Mouse (Mus musculus): ENCODE measurements around the gene Olfr1348.
"Not testable (repeated sequence)": the region's sequence is repeated elsewhere in the genome, so short reads cannot be mapped to it uniquely, and the experiment has no call there.

The Olfr1348 gene

GRCm38 (mm10) chr7:6508648-6509047 is at the start of gene Olfr1348:
Olfr1348 (minus strand) TSS chr7:6508748.
- no peak for DNase-seq (ENCODE audit: low read depth, low spot score)

DNA sequence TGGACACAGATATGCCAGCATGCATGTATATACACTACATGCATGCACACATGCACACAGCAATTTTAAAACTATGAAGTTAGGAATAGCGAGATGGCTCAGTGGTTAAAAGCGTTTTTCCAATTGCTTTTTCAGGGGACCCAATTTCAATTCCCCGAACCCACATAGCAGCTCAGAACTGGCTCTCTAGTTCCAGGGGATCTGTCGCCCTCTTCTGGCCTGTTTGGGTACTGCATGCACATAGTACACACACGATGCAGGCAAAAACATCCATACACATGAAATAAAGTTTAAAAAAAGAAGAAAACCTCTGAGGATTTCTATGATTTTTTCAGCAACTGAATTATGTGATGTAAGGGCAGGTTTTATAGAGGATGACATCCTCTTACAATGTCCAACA is 17.6 kb upstream of the Olfr1348 start:
- peak; percentile 1 for DNase-seq (ENCODE audit: low read depth, low spot score)

DNA sequence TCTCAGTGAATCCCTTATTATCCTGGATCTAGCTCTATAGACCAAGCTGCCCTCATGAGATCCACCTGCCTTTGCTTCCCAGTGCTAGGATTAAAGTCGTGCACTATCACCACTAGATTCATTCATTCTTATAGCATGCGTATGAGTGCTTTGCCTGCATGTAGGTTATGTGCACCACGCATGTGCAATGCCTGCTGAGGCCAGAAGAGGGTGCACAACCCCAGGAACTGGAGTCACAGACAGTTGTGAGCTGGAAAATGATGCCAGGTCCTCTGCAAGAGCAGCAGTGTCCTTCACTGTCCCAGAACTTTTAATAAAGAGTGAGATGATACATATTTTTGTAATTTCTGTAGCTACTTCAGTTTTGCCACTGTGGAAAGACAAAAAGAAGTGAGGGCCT is 16.5 kb upstream of the Olfr1348 start:
- DNase-seq (ENCODE audit: low read depth, low spot score), result no peak

- no peak for DNase-seq (ENCODE audit: low read depth, low spot score)
These were observed 14.3 kb upstream of the Olfr1348 start, which contains the start of gene Olfr1349 for GRCm38 (mm10) chr7:6522850-6523249. Olfr1349 (minus strand) TSS chr7:6522950.

- DNase-seq (ENCODE audit: low read depth, low spot score), result no peak
These were observed 13.1 kb upstream of the Olfr1348 start for GRCm38 (mm10) chr7:6521666-6522065.

GRCm38 (mm10) chr7:6499655-6500054 is 8.9 kb downstream of the Olfr1348 start, which contains the start of gene Olfr1347:
Olfr1347 (minus strand) TSS chr7:6499755.
- no peak for DNase-seq (ENCODE audit: low read depth, low spot score)

GRCm38 (mm10) chr7:6486841-6487240 is 21.7 kb downstream of the Olfr1348 start, which contains the start of gene Olfr5:
Olfr5 (minus strand) TSS chr7:6486941.
- DNase-seq (ENCODE audit: low read depth, low spot score), result no peak

GRCm38 (mm10) chr7:6477633-6478032 is 30.9 kb downstream of the Olfr1348 start:
- not testable (repeated sequence) for DNase-seq (ENCODE audit: low read depth, low spot score)

- no peak for DNase-seq (ENCODE audit: low read depth, low spot score)
These were observed 41.6 kb downstream of the Olfr1348 start, which contains the start of gene Olfr1346 for GRCm38 (mm10) chr7:6466951-6467350. Olfr1346 (plus strand) TSS chr7:6467101.

DNA sequence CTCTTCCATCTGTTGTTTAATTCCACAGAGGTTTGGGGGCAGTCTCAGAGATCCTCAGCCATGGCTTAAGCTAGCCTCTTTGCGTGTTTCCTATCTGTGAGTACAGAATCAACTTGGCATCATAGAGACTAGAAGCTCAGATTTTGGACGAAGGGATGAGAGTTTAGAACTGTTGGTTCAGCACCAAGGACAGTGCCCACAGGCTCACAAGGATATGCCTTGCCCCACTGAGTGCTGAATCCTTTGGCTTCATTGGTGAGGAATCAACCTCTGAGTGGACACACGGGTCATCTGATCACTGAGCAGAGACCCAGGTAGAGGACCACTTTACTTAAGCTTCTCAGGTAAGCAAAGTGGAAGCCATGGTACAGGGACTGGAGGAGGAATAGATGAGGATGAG is 52.1 kb downstream of the Olfr1348 start:
- DNase-seq (ENCODE audit: low read depth, low spot score), result no peak

GRCm38 (mm10) chr7:6455868-6456267 is 52.7 kb downstream of the Olfr1348 start, which contains the start of gene Olfr1336:
Olfr1336 (plus strand) TSS chr7:6456168.
- DNase-seq (ENCODE audit: low read depth, low spot score), result no peak

All from brain, adult 2 months (tissue).